In genomic region chrX:136740791-136741650, GRCm38 (mm10) we compare ENCODE assay signal across 7 mouse cellular contexts. TPM values are rescaled to one million over a fixed set of nuclear protein-coding genes. Genes with fewer than 3 reads are reported as not detected.
DNase-seq lines count a peak whose midpoint lies in the region; ATAC-seq and TF ChIP-seq lines count a peak whose summit lies in the region.

No protein-coding gene starts in this region.

- peak; percentile 97 for TF ChIP-seq POLR2A in cortical plate, adult 2 months (IDR thresholded peaks at IDR 0.05; ENCODE audit: extremely low read depth, insufficient read depth, low read length)

- peak; percentile 73 to 74 for DNase-seq in adrenal gland, adult 18-20 months (ENCODE audit: low spot score in 2 of 2)
- peak; percentile 92 for DNase-seq in gastrocnemius, postnatal 14 days
- DNase-seq in left cerebral cortex, postnatal 10 days (ENCODE audit: extremely low spot score in 1 of 2, low spot score in 2 of 2), result peak; percentile 93 to 94
- DNase-seq in right cerebral cortex, postnatal 4 days, result peak; percentile 79

- intact Hi-C loops in gastrocnemius, postnatal 14 days (cut with DNase I; ENCODE audit: low total_unique reads), result no loop called here
- intact Hi-C loops in left cerebral cortex, postnatal 10 days (cut with DNase I), result loop anchor here (5.0 to 10.0 kb wide), 5 partner anchors 81 to 404 kb away; partner anchors contain the start of genes Plp1 and Zcchc18

- TF ChIP-seq CTCF in cortical plate, adult 2 months (IDR thresholded peaks at IDR 0.05; ENCODE audit: extremely low read depth, insufficient read depth, low read length), result no peak

- no peak overlapping the region for H3K27ac ChIP-seq in cortical plate, adult 2 months (ENCODE audit: insufficient read depth, low read length)

- no peaks in the 10 kb centered on the region; the same call in 1 of the 2 replicates for H3K4me1 ChIP-seq in cortical plate, adult 2 months (ENCODE audit: control insufficient read depth, insufficient read depth, low read length)

- ATAC-seq in inflammation-experienced regulatory T-cells, adult 6 months, result peak; percentile 87
- peak; percentile 93 for ATAC-seq in megakaryocyte-erythroid progenitor cell, adult 5-6 weeks (replicated peaks; ENCODE audit: low FRiP score, low TSS enrichment, poor library complexity, severe bottlenecking)

- peak overlapping the region; percentile 89 for H3K4me3 ChIP-seq in cortical plate, adult 2 months (ENCODE audit: insufficient read depth, low read length)

RNA-seq across cellular contexts. Expression of gene Morf4l2, which starts 2.5 kb away (rescaled TPM):
- total RNA-seq in adrenal gland, adult 18-20 months (2021), result 100 to 1,000 TPM; 351 to 423 TPM
- 242 and 259 TPM in 2 replicates for polyA plus RNA-seq in cortical plate, adult 2 months (2012; rRNA removed)
- total RNA-seq in gastrocnemius, postnatal 14 days (2021), result 100 to 1,000 TPM; 149 to 161 TPM
- polyA plus RNA-seq in inflammation-experienced regulatory T-cells, adult 6 months (2017; shearing (Covaris generic)), result 10 to 100 TPM; 77.6 to 81.5 (median 78.3) TPM
- 100 to 1,000 TPM; 384 to 412 TPM for total RNA-seq in left cerebral cortex, postnatal 10 days (2021)
- total RNA-seq in megakaryocyte-erythroid progenitor cell, adult 5-6 weeks (2014; fragmentation: Nextera tagmentation), result 244 and 291 TPM in 2 replicates
- 999 and 1,143 TPM in 2 replicates for total RNA-seq in megakaryocyte-erythroid progenitor cell, adult 5-6 weeks (2017)

RNA-seq across cellular contexts. Expression of gene Tceal1, which starts 33.2 kb away (rescaled TPM):
- 10 to 100 TPM in 1 of 2 experiments, 1 to 10 TPM in 1; 8.3 to 10.8 TPM for total RNA-seq in adrenal gland, adult 18-20 months (2021)
- polyA plus RNA-seq in cortical plate, adult 2 months (2012; rRNA removed), result 14.9 TPM in 2 replicates
- total RNA-seq in gastrocnemius, postnatal 14 days (2021), result 1 to 10 TPM; 2.6 to 2.8 TPM
- polyA plus RNA-seq in inflammation-experienced regulatory T-cells, adult 6 months (2017; shearing (Covaris generic)), result under 1 TPM in 1 of 3 experiments, not detected in 2; 0.20 TPM
- 10 to 100 TPM; 14.5 TPM for total RNA-seq in left cerebral cortex, postnatal 10 days (2021)
- 0.42 and 2.9 TPM in 2 replicates for total RNA-seq in megakaryocyte-erythroid progenitor cell, adult 5-6 weeks (2014; fragmentation: Nextera tagmentation)
- total RNA-seq in megakaryocyte-erythroid progenitor cell, adult 5-6 weeks (2017), result 3.7 and 6.7 TPM in 2 replicates

RNA-seq across cellular contexts. Expression of gene Glra4, which starts 38.9 kb away (rescaled TPM):
- not detected for total RNA-seq in adrenal gland, adult 18-20 months (2021)
- polyA plus RNA-seq in cortical plate, adult 2 months (2012; rRNA removed), result 0.08 and 0.19 TPM in 2 replicates
- total RNA-seq in gastrocnemius, postnatal 14 days (2021), result not detected
- not detected for polyA plus RNA-seq in inflammation-experienced regulatory T-cells, adult 6 months (2017; shearing (Covaris generic))
- total RNA-seq in left cerebral cortex, postnatal 10 days (2021), result not detected
- not detected in 2 replicates for total RNA-seq in megakaryocyte-erythroid progenitor cell, adult 5-6 weeks (2014; fragmentation: Nextera tagmentation)
- total RNA-seq in megakaryocyte-erythroid progenitor cell, adult 5-6 weeks (2017), result not detected in 2 replicates
